Mouse (Mus musculus) erythroid progenitor cell, adult 5-6 weeks (primary cell): ENCODE measurements around the gene Efna3. TPM values are rescaled to one million over a fixed set of nuclear protein-coding genes. Genes with fewer than 3 reads are reported as not detected.

Experiments
- ATAC-seq: replicated peaks from 2 replicates; pipeline ENCODE4 v1.8.0; 2016; ENCODE audit warnings: moderate number of reproducible peaks, mild to moderate bottlenecking, moderate TSS enrichment, inconsistent platforms; ENCODE audit not compliant: poor library complexity, low FRiP score, severe bottlenecking
- total RNA-seq, 2 experiments: library from RNA; stranded (forward) in 1 of 2; stranded (reverse) in 1 of 2; fragments of 150-400 nt in 1 of 2; fragments of 186-747, 209-891 nt in 1 of 2; gene quantifications; 2 replicates each; pipeline versions ENCODE4 v1.2.3 to v1.2.4; 2015 to 2017; ENCODE audit warnings: low replicate concordance in 2 of 2

The Efna3 gene
- total RNA-seq, 2 experiments from 2014 or later, result not detected

DNA sequence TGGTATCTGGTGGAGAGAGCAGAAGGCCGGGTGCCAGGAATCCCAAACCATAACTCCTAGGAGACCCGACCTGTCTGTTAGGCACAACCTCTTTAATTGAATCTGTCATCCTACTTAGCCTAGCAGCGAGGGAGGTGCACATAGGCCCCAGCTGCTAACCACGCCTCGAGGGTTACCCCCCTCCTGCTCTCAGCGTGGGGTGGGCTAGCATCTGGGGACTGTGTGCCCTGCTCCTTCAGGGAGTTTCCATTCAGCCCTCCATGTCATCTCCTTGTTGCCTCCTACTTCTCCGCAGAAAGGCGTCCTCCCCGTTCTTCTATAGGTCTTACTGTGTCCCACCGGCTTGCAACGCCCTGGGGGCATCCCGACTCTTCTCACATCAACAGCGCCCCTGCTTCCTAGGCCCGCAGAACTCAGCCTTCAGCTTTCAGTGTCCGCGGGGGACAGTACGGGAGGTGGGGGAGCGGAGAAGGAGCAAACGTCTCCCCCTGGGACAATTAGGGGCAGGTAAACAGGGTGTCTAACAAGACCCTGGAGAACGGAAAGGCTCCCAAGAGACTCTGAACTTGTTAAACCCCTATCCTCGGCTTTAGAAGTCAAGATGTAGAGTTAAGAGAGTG lies 3.7 kb downstream of the Efna3 start:
- ATAC-seq, result no peak

DNA sequence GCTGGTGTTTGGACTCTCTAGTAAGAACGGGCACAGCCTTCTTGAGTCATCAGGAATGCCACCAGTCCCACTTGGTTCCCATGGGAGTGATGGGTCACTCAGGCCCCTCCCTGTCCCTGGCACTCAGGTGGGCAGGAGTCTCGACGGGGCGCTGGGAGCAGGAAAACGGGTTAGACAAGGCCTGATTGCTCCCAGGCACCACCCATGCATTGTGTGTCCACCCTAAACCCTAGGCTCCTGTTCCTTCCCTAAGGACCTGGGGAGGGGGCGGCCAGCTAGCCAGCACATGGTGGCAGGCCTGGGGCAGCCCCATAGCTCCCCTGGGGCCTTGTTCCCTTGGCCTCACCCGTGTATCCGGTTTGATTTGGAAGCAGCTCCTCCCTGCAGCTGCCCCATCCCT lies 4.4 kb downstream of the Efna3 start:
- ATAC-seq, result no peak

DNA sequence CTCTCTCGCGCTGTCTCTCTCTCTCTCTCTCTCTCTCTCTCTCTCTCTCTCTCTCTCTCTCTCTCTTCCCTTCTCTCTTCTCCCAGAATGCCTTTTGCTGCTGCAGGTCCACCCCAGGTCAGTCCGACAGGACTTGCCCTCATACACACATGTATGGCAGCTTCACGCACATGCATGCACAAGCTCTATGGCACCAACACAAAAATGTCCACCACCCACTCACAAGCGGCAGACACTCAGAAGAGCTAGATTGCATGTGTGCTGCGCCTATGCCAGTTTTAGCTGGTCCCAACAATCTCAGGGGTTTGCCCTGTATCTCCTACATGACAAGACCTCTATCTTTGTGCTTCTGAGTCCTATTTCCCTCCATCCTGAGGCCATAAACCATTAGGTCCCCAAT lies 5.5 kb downstream of the Efna3 start:
- ATAC-seq, result no peak

DNA sequence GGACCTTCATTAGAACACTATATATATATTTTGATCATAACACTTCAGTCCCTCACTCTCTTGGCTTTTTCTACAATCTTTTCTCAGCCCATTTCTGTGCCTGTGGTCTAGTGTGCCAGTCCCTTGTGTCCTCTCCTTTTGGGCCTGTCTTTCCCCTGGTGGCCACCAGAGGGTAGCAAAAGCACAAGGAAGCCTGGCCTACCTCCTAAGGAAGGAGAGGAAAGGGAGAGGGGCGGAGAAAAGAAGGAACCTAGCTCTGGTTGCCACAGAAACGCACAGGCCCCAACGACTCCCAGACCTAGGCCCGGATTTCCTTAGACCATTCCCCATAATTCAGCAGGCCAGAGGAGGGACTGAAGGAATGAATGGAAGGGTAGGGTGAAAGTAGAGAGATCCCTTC lies 5.9 kb downstream of the Efna3 start:
- peak; percentile 78; the same call in 1 of the 2 replicates for ATAC-seq

DNA sequence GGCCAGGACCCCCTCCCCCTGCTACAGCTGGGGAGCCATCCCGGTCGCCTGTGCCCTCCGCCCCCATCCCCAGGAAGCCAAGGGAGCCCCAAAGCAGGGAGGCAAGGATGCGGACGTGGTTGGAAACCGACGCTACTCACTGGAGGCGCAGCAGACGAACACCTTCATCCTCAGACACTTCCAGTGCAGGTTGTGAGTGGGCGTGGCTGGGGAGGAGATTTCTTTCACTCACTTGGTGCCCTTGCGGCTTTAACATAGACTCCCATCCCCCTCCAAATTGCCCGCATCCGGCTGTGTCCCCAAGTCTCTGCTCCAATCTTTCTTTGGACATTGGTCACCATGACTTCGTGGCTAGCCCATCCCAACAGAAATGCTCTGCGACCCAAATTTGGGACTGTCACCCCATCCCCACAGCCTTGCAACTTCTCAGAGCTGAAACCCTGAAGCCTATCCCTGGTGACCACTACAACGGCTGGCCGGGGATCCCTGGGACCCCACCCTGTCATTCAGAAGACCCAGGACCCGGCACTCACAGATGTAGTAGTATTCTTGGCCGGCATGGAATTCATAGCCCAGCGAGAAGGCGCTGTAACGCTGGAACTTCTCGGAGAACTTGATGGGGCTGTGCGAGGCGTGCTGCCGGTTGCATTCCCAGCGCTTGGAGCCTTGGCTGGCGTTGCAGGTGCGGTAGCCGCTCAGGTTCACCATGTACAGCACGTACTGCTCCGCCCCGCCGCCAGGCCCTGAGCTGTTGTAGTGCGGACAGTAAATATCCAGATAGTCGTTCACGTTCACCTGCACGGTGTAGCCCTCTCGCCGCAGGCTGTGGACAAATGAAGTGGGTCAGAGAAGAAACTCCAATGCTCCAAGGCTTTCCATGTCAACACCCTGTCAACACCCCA lies 6.6 kb downstream of the Efna3 start:
- ATAC-seq, result no peak

DNA sequence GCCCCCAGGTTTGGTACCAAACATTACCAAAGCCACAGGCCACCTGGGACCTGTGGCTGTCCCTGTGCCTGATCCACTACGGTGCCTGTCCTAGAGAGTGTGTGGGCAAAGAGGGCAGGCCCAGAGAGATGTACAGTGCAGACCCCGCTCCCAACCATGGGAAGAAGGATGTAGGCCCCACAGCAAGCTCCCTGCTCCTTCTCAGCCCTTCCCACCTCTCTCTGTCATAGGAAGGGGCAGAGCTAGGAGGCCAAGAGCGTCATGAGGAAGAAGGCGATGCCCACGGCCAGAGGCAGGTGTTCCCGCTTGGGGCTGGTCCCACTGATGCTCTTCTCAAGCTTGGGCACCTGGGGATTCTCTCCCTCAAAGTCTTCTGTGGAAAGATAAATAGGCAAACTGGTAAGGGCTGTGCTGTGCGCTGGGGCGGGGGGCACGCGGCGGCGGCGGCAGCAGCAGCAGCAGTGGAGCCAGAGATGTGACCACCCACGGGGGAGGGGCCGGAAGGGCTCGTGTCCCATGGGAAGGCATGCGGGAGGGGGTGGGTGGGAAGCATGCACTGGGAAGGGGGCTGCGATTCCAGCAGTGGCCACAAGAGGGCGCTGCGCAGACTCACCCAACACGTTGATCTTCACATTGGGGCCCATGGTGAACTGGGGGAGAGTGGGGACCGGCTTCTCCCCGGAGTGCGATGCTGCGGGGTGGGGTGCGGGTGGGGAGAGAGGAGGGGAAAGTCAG lies 7.4 kb downstream of the Efna3 start:
- no peak for ATAC-seq

DNA sequence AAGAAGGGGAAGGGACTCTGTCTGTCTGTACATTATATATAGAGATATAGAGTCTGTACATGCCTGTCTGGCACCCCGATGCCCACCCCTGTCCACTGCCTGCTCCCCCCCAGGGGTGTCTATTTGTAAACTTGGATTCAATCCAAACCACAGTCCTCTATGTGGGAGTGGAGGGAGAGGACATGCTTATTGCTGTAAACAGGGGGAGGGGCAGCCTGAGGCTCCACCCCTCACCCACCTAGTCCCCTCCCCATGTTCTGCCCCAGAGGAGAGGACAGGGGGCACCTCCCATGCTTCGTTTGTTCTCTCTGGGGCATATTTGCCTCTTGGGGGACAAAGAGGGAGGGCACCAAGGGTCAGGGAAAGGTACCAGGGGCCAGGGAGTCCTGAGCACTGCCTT lies 8.0 kb downstream of the Efna3 start:
- ATAC-seq, result no peak

DNA sequence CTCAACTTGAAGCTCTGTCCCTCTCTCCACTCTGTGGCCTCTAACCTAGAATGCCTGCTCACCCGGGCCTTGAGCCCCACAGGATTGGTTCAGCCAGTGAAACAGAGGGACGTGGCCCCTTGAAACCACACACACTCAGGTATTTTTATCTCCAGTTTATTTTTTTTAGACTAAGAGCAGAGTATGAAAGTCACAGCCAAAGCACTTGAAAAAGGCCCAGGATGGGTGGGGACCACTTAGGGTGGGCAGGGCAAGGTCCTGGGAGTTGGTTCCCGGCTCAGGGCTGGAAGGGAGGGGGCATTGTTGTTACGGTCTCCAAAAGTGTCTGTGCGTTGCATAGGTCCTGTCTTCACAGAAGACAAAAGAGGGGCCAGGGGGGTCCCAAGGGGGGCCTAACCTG lies 8.4 kb downstream of the Efna3 start:
- ATAC-seq, result no peak

DNA sequence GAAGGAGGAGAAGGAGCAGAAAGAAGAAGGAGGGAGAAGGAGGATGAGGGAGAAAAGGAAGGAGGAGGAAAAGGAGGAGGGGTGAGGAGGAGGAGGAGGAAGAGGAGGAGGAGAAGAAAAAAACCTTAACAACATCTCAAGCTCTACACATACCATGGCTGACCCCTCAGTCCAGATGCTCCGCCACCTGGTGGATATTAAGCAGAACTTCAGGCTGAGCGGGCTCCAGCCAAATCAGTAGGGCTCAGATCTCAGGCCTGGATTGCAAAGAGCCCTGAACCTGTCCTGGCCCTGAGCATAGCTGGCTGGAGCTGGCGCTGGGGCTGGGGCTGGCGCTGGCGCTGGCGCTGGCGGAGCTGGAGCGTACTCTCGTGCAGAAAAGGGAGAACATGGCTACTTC lies 14.7 kb downstream of the Efna3 start:
- peak; percentile 81 for ATAC-seq

DNA sequence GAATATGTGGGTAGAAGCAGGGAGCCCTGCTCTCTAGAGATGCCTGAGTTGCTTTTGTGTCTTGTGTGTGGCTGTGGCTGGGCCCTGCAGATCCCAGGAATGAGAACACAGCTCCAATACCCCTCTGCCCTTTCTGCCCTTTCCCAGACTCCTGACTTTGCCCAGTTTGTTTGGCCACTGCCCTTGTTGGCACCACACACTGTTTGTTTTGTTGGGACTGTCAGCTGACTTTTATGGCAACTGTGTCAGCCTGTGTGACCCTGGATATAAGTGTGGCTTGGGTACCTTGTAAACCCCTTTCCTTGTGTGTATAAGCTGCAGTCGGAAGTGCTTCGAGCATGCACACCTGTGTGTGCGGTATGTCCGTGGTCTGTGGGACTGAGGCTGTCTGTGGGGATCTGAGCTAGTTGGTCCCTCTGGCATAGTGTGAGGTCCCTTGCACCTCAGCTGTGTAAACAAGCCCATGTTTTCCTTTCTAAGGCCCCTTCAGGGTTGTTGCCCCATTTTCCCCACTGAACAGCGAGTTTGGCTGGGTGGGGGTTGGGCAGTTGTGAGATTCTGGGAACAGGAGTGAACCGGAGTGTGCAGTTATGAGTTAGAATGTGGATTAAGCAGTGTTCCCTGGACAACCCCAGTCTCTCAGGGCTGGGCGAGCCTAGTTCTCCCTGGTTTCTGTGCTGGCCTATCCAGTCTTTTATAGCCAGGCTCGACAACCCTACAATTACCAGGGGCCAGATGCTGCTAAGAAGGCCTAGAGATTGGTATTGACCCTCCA lies 17.0 kb downstream of the Efna3 start:
- no peak for ATAC-seq

DNA sequence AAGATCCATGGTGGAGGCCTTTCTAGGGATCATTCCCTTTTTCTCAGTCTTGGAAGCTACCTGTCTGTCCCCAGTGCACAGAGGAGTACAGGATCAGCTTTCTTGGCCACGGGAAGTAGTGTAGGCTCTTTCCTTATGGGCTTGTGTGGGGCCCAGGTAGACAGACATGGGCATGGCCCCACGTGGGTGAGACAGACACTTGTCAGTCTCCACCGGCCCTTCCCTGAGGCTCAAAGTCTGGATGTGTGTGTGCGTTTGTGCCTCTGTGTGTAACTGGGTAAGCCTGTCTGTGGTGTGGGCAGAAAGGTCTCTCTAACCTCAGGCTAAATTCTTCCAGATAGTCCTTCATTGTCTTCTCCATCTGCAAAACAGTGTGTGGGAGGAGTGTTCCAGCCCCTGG lies 17.7 kb downstream of the Efna3 start:
- no peak for ATAC-seq

DNA sequence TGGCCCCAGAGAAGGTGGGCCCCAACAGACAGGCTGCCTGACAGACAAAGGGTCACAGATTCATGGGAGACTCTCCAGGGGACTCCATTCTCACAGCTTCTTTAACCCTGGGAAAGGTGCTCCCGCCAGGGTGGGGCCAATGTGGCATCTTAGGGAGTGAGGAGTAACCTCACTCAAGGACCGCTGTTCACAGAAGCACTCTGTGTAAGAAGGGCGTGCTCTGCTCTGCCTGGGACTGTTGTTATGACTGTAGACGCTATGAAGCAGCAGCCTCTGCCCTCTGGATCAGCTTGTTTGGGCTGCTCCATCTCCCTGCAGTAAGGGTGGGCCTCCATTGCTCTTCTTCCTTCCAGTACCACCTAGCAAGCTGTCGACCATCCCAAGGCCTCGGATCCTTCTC lies 18.3 kb downstream of the Efna3 start:
- ATAC-seq, result no peak

DNA sequence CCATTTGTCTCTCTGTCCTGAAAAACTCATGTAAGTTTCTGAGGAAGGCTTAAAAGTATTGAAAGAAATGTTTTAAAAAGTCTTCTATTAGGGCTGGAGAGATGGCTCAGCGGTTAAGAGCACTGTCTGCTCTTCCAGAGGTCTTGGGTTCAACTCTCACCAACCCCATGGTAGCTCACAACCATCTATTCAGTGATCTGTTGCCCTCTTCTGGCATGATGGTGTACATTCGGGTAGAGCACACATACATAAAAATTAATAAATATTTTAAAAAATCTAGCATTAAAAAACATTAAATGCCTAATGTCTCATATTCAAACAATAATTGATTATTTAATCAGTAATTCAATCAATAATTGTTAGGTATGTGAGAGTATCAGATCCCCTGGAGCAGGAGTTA lies 22.3 kb downstream of the Efna3 start:
- no peak for ATAC-seq

DNA sequence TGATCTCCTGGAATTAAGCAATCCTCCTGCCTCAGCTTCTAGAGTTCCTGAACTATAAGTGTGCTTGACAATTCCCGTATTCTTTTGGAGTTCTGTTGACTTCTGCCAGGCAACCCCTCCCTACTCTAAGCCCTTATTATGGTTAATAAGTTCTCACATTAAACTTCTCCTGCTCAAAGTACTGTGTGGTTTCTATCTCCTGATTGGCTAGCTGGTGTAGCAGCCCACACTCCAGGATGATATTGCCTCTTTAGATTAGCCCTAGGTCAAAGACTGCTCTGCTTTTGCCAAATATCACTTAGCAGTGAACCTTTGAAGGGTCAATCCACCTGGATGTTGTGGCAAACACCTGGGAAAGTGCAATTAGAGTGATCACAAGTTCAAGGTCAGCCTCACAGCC lies 22.7 kb downstream of the Efna3 start:
- ATAC-seq, result no peak

DNA sequence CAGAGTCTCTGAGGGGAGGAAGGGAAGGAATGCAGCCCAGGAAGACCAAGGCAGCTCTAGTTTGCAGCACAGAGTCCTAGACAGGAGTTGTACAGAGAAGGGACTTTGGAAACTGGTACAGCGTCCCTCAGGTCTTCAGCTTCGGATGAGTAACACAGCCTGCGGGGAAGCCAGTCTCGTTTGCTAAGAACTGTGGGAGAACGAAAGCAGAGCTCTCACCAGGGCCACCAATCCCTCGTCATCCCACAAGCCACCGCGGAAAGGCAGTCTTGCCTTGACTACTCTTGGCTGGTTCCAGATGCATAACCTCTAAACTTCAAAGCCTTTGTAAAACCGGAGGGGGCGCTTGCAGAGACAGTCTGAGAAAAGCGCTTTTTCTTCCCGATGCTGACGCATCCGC lies 23.3 kb downstream of the Efna3 start:
- no peak for ATAC-seq

DNA sequence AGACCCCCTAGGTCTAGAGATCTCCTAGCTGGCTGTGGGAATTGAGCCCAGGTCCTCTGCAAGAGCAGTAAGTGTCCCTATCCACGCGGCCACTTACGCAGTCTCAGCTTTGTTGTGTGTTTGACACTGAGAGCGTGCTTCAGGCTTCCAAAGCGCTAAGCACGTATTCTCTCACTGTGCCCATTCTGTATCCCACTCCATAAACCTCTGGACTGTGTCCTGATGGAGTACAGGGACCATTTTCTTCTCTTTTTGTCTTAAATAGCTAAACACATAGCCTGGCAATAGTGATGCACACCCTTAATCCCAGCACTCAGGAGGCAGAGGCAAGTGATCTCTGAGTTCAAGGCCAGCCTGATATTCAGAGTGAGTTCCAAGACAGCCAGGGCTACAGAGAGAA lies 23.9 kb downstream of the Efna3 start:
- no peak for ATAC-seq

DNA sequence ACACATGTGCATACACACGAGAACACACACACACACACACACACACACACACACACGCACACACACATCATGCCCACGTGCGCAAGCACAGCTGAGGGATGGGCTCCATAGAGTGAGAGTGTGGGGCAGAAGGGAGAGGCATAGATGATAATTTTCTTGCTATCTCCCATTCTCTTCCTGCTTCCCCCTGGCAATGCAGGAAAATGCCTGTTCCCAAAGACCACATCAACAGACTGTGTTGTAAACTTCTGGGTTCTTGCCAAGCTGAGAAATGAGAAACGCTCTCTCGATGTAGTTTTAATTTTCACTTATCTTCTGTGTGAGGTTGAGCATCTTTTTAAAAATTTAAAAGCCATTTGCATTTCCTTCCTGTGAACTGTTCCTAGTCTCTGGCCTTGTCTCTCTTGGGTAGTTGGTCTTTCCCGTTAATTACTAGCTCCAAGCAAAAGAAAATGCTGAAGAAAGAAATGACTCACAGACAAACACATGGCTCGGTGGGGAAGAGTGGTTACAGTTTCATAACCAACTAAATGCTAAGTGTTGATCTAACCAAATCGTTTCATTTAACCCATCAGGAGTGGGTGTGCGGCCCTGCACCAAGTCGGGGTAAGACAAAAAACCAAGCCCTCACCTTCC lies 25.9 kb downstream of the Efna3 start:
- ATAC-seq, result no peak

DNA sequence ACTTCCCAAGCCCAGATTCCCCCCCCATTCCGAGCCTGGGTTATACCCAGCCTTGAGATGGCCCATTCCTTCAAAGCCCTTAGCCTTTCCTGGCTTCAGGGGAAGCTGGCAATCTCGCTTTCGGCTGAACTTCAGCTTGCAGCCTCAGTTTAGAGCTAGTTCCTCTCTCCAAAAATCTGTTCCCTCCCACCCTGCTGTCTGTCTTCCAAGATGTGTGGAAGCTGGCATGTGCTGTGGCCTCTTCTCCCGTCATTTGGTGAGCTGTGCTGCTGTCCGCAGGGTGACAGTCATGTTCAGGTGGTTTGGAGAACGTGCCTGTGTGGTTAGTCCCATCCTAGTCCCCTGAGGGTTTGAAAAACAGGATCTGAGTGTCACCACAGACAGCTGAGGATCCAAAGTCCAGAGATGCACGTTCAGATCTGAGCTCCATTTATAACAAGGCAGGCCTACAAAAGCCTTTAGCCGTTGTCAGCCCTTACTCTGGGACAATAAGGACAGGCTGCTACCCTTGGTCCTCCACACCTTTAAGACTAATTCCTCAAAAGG lies 27.0 kb downstream of the Efna3 start:
- no peak for ATAC-seq

DNA sequence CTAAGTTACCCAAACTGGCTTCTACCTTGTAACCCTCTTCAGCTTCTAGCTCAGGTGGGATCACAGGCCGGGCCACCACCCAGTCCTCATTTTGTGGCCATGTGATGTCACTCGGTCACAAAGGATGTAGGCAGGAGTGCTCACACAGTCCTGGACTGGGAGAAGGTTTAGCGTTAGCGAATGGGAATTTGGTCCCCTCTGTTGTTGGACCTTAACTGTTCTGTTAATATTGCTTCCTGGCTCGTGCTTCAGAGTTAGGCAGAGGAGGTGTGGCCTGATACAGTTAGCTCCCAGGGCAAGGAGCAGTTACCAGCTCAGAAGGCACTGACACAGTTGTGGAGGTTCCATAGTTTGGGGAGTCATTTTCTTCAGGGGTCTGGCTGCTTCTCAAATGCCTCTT lies 28.6 kb downstream of the Efna3 start:
- no peak for ATAC-seq
